Mouse (Mus musculus) cerebellum, postnatal 14 days (tissue): ENCODE measurements at regions not wholly inside any gene's neighbourhood (a gene's known extent, or its start where the extent isn't known, plus 50 kb on each side); places are given as distances from the start of the nearest gene placed in this dataset.

ENCODE experiments used
- DNase-seq, 2 experiments: peaks; one replicate each; pipeline ENCODE4 v3.0.0; 2021; ENCODE audit warnings: mixed read lengths in 2 of 2

DNA sequence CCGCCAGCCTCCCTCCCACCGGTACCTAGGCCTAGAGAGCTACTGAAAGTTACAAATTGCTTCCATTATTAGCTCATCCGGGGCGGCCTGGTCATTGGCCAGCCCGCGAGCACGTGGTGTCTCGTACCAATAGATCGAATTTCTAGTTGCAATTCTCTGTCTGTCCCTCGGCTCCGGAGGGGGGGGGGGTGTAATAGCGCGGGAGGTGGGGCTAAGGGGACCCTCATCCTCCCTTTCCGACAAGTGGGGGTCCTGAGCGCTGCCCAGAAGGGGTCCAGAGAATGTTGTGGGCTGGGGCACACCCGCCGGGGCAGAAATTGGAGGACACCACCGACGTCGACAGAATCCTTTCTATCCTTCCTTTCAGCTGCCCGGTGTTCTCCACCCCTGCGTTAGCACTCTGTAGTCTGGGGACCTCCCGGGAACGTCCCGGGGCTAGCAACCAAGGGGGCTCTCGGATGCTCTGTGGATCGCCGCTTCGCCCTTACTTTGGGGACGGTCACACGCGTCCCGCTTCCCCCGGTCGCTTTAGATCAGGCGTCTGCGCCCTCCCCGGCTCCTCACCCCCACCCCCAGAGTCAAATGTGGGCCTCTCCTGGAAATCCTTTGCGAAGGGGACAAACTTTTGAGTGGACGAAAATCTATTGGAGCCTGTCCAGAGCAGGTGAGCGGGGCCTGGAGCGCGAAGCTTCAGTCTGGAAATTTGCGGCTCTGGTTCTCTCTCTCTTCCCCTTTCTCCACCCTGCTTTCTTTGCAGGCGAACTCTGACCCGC is 64.6 kb downstream of the Smug1 start:
- DNase-seq = no peak

DNA sequence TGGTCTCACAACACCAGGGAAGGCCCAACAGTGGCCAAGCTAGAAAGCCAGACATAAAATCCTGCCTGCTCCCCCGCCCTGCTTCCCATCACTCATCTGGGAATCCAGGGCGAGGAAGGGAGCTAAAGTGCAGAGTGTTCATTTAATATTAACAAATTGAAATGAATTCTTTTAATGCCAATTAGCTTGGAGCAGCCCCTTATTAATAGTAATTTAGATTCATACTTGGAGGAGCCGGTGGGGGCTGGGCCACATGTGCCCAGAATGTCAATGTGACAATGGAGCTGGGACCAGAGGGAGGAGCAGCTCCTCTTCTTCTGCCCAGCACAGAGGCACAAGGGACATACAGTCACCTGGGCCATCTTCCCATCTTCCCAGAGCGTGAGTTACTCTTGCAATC is 66.8 kb downstream of the Smug1 start:
- DNase-seq = no peak

DNA sequence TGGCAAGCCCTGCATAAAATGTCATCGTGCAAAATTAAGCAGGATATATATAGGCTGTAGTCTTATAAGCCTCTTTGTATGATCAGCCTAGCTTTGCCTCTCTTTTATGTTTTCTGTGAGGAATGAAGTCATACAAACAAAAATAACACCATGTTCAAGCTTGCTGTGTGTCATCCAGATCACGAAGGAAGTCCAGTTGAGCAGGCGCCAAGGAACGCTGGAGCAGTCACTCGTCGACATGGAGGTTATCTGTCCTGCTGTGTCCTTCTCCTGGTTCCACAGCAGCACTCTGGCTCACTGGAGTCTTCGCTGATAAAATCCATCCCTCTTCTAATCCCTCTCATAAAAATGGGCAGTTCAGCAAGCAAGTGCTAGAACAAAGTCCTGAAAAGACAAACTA is 72.4 kb downstream of the Smug1 start:
- no peak for DNase-seq

DNA sequence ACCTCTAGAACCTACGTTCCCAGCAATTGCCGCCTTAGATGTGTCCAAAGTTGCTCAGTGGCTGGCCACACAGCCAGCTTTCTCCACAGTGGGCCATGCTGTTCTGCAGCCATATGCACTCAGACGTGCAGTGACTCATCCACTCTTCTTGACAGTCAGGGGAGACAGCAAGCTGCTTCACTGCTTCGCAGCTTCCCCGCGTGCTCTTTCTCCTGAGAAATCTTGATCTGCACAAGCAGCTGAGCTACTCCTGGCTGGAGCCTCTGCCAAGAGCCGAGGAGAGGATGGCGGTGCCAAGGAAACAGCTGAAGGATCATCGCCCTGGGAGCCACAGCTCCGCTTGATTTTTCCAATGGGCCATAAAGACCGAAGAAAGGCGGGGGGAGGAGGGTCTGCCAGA is 73.2 kb downstream of the Smug1 start:
- peak; percentile 48 to 56 for DNase-seq

DNA sequence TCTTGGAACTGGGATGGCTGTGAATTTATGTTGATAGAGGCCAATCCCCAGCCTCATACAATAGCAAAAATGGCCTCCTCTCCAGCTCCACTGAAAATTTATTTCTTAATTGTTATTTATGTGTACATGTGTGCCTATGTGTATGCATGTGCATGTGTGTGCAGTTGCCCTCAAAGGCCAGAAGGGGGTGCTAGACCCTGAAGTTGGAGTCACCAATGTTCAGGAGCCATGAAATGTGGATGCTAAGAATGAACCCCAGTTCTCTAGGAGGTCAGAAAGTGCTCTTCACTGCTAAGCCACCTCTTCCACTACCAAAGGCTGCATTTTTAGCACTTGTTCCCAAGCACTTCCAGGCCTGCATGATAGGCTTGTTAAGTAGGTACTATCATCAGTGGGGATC is 73.8 kb downstream of the Hoxc4 start:
- DNase-seq = no peak

DNA sequence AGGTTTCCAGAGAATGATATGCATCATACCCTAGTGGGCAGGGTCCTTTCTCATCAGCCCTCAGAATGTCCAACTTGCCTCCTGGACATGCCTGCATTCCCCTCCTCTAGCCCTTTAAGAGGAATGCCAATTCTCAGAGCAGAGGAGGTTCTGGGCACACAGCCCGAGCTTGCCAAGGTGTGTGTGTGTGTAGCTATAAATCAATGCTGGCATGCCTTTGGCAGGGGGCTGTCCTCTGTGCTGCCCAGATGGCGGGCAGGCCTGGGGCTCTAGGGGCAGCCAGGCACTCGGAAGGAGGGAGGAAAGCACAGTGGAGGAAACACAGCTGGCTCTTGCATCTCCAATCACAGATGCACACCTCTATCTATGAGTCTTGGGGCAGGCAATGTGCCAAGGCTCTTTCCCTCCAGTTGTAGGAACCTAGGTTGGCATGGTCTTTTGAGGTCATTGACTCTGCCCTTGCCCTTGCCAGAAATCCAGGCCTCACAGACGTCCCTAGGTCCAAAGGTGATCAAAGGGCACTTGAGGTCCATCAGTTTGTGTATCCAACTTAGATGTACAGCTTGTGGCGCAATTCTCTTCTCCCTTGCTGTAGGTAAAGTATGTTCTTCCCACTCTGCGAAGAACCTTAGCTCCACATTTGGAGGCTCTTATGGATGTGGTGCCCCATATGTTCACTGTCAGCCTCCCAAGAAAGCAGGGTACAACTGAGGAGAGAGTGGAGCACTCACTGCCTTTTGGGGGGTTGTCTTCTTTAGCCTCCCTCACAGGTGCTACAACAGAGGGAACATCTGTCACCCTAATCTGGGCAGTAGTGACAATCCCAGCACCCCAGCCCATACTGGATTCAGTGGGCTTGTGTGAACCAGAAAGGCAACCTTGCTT is 71.8 kb downstream of the Hoxc4 start:
- peak; percentile 27 to 29 for DNase-seq

DNA sequence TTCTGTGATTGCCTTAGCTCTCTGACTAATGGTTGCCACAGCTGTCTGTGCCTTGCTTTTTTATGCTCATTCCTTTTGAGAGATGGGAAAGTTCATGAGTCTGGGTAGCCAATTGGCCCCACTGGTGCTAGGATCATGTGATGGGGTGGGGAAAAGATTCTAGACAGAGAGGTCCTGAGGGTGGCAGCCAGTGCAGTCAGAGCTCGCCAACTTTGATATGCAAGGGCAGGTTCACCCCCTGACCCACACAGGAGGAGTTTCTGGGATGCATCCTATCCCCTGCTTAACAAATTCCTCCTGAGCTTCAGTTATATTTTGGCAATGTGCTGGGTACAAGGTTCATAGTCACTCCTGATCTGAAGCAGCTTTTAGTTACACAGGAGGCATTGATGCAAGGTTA is 71.1 kb downstream of the Hoxc4 start:
- no peak for DNase-seq

DNA sequence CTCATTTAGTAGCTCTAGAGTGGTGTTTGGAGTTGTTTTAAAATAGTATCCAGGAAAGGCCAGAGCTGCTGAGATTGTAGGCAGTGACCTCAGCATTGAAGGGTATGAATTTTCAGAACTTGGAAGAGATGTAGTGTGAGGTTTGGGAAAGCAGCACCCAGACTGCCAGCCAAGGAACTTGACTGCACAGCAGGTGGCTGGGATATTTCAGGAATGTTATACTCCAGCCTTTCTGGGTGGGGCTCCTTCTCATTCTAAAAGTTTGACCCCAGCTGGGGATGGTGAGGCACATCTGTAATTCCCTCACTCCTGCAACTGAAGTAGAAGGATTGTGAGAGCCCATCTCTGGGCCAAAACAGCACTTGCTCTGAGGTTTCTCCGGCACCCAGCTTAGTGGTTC is 70.7 kb downstream of the Hoxc4 start:
- DNase-seq = no peak

DNA sequence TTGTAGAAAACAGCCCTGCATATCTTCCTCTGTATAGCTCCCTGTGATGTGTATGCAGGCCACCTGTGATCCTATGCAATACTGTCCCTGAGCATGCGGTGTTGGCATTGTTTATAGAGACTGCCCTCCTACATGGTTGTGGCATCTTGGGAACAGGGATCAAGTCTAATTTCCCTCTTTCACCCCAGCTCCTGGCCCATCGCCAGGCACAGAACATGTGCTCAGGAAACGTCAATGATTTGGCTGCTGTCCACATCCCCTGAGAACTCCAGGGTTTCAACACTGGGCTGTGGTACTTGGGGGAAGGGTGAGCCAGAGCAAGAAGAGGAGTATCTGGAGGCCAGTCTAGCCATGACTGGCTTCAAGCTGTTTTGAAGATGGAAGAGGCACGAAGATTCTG is 68.5 kb downstream of the Hoxc4 start:
- peak; percentile 15 to 51 for DNase-seq

DNA sequence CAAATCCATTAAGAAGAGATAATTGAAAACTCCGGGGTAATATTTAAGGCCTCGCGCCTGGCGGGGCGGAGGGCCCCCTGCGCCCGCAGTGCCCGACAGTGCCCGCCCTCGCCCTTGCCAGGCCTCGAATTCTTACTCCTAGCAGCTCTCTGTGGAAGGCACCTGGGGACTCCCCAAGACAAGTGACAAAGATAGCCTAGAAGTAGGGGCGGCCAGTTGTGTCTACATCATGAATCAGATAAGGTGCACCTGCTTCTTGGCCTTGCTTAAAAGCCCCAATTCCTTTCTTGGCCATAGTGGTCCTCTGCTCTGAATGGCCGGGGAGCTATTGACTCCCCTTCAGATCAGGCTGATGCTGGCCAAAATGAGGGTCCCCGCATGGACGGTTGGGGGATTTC is 67.9 kb downstream of the Hoxc4 start:
- no peak for DNase-seq
